Mouse (Mus musculus): Measurements from ENCODE around the gene Map3k5.

- no peak for TF ChIP-seq CTCF (IDR thresholded peaks at IDR 0.05; ENCODE audit: borderline replicate concordance, insufficient read depth, low read depth, low read length)
- TF ChIP-seq POLR2A (IDR thresholded peaks at IDR 0.05; ENCODE audit: borderline replicate concordance, insufficient read depth, low read length): no peak
Measured at GRCm38 (mm10) chr10:20105575-20105974, 171.3 kb downstream of the Map3k5 start.

Data from cerebellum, adult 2 months (tissue).